Mouse (Mus musculus): ENCODE data around the gene Rgs9.
"Not testable (repeated sequence)": the region's sequence is repeated elsewhere in the genome, so short reads cannot be mapped to it uniquely, and the experiment has no call there.

Gene Rgs9

DNA sequence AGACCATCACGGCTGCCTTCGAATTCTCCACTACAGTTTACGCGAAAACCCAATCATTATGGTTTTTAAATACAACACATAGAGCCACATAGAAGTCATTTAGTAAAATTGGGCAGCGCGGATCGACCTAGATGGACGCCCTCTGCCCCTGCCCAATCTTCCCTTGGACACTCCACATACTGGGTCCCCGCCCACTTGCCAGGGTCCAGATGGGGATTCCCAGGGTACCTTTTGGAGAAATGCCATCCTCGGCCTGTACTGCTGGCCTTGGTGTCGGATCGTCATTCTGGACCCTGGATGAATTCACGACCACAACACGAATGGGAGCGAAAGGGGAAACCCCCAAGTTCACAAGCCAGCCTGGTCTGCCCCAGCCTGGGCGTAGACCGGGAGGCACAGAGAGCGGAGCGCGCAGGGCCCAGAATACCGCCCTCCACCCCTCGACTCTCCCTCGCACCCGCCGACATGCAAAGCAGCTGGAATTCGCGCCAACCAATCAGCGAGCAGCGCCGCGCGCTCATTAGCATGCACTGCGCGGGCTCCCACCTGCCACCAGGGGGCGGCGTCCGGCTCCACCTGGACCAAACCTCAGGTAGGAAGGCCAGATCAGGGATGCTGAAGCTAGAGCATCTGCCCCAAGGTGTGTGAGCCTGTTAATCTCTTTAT, at the start of gene Rgs9:
TSS of gene Rgs9 (minus strand) at position 420 of the 666 bp plus-strand sequence.
- peak; percentile 96 to 97 for DNase-seq

DNA sequence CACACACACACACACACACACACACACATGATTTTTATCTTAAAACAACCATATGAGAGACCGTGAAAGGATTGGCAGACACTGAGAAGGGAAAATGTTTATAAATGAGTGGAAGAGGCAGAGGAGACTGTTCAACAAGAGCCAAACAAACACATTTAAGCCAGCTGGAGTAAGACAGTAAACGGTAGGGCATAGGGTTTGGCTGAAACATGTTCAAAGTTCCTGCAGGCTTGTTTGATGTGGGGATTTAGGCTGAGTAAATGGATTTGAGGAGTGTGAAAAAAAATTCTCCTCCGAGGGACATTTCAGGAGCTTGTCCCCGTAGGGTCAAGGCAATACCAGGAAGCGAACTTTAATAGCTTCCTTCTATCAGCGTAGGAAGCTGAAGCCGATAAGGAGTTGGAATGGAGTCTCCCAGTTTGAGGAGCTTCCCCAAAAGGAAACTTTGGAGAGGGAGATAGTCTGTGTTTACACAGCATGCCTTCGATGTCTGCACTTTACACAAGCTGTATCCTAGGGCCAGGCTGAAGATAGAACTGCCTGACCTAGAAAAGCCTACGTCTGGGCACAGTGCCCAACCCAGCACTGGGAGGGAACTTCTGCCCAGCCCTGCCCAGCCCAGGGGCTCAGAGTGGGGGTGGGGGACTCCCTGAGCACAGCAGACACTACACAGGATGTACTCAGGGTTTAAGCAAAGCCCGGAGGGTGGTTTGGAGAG, 49.5 kb upstream of the Rgs9 start:
- DNase-seq, result peak; percentile 79 to 88

DNA sequence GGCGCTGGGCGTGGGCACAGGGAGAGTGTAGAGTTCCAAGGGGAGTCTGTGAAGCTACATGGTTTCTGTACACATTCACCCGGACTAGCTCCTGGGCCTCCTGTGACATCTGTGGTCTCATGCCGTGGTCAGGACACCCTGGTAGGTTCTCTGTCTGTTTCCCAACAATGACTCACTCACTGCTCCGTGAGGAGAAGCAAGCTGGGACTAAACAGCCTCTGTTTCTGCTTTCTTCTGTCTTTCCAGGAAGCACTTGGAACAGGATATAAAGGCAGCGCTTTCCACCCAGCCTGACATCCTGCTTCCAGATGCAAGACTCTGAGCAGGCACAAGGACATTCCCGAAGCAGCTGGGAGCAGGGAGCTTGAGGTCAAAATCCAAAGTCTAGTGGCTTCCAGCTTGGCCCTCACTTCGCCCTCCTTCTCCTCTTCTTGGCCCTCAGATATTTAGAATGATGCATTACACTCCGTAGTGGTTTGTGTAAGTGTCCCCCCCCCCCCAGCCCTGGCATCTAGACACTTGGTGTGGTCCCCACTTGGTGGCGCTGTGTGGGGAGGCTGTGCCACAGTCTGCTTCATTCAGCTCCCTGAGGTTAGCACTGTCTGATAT, 46.2 kb upstream of the Rgs9 start:
- peak; percentile 78 to 84 for DNase-seq

DNA sequence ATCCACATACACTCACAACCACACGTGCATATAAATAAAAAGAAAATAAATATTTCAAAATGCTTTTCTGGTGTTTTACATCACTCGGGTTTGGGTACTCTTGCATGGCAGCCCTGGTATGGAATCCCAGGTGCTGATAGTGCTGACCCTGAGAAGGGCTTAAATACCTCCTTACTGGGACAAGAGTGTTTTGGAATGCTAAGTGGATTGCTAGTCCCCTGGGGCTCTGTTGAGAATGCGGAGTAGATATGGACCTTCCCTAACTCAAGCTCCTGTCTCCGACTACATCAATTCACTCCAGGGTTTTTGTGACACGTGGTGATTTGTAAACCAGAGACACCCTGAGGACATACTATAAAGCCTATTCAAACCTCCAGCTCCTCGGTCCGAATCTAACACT, 45.6 kb upstream of the Rgs9 start:
- no peak for DNase-seq

DNA sequence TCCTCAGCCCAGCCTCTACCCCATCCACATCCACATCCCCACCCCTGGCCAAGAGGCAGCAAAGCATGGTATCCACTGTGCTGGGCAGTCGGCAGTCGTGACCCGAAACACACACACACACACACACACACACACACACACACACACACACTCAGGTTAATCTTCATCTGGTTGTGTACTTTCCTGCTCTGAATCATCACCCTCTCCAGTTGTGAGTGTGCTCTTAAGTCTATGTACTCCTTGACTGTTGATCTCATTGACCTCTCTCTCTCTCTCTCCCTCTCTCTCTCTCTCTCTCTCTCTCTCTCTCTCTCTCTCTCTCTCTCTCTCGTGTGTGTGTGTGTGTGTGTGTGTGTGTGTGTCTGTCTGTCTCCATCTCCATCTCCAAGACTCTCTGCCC, 44.7 kb upstream of the Rgs9 start:
- not testable (repeated sequence) for DNase-seq

DNA sequence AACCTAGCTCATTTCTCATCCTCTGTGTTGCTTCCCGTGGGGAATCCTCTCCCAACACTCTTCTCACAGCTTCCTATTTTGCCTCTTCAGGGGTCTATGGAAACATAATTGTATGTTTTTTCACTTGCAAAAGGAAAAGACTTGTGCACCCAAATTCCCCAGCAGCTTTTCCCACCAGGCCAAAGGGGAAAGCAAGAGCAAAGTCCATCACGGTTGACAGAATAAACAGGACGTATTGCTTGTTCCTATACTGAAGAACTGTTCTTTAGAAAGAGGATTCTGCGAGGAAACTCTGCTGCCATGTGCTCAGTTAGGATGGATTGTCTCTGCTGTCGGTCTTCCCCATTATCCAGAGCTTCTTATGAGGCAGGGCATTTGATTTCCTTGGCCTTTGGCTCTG, 42.6 kb upstream of the Rgs9 start:
- DNase-seq, result no peak

DNA sequence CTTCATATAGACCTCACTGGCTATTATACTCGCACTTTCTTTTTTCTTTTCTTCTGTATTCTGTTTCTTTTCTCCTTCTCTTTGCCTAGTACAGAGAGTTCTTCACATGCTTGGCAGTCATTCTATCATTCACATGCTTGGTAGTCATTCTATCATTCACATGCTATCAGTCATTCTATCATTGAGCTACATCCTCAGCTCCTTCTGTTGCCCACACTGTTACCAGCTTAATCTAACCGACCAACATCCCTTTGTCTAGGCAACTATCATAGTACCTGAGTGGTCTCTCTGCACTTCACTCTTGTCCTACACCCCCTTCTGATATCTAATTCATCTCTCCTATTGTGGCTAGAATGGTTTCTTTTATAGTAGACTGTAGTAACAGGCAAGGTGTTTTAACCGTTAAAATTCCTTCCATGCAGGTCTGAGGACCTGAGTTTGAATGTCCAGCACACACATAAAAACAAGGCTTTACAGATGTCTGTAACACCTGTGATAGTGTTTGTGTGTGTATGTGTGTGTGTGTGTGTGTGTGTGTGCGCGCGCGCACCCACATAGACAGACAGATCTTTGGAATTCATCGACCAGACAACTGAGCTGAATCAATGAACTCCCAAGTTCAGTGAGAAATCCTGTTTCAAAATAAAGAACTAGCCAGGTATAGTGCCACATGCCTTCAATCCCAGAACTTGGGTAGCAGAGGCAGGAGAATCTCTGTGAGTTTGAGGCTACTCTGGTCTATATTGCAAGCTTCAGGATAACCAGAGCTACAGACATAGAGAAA, 41.4 kb upstream of the Rgs9 start:
- DNase-seq, result no peak

DNA sequence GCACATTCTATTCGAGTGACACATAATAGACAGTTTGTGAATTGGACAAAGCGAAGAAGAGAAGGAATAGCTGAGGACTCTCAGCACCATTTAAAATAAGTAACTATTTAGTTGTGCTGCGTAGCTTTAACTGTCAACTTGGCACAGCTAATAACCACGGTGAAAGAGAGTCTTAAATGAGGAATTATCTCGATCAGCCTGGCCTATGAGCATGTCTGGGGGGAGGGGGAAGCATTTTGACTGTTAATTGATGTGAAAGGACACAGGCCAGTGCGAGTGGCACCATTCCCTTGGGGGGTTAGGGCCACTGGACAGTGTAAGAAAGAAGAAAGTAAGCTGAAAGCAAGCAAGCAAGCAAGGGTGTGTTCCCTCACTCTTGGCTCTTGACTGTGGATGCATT, 38.0 kb upstream of the Rgs9 start:
- no peak for DNase-seq

DNA sequence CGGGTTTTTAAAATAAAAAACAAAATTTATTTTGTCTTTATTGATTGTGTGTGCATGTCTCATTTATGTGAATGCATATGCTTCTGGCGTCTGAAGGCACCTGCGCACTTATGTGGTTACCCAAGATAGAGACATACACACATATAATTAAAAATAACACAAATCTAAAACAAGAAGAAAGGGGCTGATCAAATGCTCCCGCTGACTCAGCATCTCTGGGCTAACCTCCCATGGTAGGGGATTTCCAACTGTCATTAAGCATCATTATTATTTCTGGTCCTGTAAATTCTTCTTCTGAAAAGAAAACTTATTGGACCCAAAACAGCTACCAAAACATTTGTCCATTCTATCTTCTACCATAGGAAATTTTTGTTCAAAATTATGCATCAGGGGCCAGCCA, 36.8 kb upstream of the Rgs9 start:
- DNase-seq, result no peak

DNA sequence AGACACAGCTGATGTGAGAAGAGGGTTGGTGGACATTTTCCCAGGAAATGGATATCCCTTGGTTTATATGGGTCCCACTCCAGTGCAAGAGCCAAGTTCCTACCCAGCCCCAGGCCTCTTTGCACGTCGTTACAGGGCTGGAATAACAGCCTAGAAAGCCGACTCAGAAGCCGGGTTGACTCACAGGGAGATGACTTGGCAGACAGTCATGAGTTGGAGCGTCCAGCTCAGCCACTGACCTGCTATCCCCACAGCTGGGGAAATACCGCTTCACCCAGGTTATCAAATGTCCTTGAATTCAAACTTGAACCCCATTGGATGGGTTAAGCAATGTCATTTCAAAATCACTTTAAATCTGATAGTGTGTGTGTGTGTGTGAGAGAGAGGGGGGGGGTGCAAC, 34.8 kb upstream of the Rgs9 start:
- no peak for DNase-seq

DNA sequence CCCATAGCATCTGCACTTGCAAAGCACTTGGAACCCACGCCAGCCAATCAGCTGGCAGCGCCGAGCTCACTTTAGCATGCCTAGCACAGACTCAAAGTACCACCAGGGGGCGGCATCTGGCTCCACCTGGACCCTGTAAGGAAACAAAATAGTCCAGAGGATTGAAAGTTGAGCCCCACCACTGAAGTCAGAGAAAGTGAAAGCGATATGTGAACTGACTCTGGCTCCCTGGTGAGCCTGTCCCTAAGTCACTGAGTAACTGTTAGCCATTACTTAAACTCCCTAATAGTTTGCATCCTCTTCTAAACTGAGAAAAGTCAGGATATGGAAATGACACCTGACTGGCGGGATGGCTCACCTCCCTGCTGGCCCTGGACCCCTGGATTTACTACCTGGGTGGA, 33.5 kb upstream of the Rgs9 start:
- peak; percentile 98 for DNase-seq

DNA sequence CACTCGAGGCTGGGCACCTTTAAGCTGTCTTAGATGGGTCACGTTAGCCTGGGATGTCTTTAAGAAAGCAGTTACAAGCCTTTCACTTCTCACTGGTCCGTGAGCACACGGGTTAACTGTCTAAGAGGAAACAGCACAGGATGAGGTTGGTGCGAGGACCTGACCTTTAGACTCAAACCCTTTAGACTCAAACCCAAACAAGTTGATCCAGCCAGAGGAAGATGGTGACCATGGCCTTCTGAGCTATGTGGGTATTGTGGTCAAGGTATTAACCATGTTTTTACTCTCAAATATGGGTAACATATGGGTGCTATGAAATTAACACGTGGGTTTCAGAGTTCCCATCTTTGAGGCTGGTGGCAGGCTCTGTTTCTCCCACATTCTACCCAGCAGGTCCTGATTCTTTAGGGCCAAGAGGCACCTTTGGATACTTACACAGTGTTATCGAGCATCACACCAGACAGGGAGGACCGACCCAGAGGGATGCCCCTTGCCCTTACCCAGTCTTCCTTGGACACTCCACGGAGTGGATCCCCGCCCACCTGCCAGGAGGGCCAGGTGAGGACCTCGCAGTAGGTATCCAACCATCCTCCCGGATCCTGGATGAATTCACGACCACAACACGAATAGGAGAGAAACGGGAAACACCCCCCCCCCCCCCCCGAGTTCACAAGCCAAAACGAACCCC, 32.9 kb upstream of the Rgs9 start:
- no peak for DNase-seq

DNA sequence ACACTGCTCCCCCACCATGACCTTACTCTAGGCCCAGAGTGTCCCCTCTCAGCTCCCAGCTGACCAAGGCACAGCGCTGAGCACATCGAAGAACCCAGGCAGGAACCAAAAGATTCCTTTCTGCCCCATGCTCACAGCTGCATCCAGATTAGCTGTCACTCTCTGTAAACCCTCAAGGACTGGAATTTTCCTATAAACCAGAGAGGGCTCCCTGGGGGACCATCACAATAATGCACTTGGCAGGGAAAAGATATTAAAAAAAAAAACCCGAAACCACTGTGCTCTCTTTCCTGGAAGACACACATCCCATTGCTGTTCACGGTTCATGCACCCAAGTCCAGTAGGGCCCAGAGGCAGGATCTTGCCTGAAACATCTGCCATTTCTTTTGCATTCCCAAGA, 31.4 kb upstream of the Rgs9 start:
- no peak for DNase-seq

DNA sequence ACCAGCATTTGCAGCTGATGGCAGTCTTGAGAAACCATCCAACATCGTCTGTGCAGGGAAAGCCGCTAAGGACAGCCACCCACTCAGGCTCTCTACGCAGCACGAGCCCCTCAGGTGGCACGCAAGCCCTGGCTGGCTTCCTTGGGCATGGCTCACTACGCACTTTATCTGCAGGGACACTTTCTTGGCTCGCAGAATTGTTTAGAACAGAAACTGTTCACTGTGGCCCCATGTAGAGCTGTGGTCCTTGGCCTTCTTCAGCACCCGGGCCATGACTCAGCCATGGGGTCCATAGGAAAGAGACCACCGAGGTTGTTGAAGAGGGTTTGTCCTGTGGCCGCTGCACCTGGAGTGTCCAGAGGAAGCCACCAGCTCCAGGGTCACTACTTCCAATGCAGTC, 30.0 kb upstream of the Rgs9 start:
- DNase-seq, result no peak

DNA sequence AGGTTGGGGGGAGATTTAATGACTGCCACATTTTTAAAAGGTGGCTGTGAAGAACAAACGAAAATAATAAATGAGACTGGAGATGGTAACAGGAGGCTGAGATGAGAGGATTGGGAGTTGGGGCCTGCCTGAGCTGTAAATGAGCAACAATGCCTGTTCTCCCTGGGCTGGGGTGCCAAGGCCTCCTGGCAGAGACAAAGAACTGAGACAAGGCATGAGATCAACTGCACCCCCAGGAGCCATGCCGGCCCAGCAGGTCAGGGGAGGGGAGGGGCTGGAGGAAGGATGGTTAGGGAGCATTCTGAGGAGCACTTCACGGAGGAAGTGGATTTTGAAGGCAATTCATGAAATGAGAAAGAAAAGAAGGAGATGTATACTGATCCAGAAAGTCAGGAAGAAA, 29.5 kb upstream of the Rgs9 start:
- no peak for DNase-seq

DNA sequence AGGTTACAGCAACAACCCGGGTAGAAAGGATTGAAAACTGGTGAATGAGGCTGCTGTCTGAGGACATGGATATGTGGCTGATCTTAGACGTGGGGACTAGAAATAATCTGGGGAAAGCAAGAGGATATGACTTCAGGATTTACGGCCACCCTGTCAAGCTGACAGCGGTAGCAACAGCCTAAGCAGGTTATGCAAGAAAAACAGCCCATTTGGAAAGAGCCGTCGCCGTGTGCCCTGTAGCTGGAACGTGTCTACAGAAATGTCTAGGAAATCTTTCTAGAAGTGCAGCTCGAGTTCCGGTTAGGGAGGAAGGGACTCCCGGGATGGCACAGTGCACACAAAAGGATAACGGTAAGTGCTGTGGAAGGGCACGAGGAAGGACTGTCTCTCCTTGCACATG, 28.3 kb upstream of the Rgs9 start:
- DNase-seq, result no peak

DNA sequence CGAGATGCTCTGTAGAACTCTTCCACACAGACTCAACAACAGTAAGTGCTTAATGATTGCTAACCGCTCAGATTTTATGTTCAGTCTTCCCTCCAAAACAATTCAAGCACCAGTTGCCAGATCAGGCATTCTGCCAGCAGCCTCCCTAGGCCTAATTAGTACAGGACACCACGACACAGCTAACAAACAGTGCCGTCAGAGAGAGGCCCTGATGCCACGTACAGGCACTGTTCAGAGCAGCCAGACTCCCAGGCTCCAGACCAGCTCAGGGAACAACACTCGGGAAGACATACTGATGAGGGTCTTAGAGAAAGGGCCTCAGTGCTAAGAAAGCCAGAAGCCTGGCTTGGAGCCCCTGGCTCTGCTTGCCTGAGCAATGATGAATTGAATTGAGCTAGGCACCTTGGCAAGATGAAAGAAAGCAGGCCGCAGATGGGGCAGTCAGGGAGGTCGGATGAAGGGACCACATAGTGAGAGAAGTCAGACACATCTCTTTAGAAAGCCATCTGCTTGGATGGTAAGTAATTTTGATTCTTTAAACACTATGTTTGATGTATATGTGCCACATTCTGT, 22.5 kb upstream of the Rgs9 start:
- peak in 1 of 2 experiments; percentile 41 for DNase-seq

DNA sequence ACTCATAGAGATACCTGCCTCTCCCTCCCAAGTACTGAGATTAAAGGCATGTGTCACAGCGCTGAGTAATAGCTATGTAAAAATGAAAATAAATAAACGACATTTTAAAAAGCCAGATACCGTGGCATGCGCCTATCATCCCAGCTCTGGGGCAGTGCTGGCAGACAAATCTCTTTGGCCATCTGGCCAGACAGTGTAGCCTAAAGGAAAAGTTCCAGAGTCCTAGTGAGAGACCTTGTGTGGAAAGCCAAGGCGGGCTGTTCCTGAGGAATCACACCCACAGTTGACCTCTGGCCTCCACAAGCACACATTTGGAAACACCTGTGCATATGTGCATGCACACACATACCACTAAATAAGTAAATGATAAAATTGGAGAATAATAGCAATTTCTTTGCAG, 22.0 kb upstream of the Rgs9 start:
- no peak for DNase-seq

DNA sequence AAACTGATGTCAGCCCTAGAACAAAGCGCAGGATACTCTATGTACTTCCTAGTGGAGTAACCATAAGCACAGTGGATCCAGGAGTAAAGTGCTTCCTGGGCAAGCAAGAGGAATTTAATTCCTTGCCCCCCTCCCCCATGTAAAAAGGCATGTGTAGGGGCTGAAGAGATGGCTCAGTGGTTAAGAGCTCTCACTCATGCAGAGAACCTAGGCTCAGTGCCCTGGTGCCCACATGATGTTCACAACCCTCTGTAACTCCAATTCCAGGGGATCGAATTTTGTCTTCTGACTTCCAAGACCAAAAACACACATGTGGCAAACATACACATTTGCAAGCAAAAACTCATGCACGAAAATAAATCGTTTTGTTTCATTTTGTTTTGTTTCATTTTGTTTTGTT, 21.5 kb upstream of the Rgs9 start:
- no peak for DNase-seq

DNA sequence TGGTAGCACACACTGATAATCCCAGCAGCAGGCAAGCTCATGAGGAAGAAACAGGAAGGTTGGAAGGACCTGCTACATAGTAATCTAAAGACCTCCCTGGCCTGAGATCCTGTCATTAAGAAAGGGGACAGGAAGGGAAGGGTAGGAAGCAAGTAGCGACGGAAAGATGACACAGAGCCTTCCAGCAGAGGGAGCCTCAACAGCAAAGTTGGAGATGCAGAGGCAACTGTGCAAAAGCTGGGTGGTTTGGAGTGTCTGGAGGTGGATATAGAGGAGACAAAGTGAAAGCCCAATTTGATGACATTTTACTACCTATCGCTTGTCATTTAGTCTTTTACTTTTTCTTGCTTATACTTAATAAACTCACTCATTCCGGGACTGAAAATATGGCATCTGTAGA, 19.0 kb upstream of the Rgs9 start:
- DNase-seq, result peak; percentile 63 to 73

DNA sequence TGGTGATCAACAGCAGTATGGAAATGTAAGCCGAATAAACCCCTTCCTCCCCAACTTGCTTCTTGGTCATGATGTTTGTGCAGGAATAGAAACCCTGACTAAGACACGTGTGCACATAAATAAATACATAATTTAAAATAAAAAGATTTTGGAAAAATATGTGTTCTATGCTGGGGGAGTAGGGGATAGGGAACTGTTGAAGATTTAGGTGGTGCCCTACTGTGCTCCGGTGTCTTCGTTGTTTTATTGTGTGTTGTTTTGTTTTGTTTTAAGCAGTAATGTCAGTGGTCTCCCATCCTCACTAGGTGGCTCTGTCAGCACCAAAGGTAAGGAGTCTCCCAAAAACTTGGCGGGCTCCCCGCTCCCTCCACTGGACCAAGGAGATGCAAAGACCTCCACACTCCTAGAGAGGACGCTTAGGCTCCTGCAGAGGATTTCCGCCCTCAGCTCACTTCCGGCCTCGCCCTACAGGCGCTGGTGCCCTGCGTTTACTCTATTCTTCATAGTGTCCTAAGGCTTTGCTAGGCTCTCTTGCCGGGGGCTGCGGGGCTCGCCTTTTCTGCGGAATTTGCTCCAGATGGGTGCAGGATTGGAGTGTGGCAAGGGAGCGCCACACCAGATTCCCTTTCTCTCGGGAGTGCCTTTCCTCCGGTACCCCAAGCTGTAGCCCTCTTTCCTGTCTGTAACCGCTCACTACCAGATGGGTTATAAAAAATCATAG, 14.1 kb upstream of the Rgs9 start:
- peak; percentile 82 to 86 for DNase-seq

DNA sequence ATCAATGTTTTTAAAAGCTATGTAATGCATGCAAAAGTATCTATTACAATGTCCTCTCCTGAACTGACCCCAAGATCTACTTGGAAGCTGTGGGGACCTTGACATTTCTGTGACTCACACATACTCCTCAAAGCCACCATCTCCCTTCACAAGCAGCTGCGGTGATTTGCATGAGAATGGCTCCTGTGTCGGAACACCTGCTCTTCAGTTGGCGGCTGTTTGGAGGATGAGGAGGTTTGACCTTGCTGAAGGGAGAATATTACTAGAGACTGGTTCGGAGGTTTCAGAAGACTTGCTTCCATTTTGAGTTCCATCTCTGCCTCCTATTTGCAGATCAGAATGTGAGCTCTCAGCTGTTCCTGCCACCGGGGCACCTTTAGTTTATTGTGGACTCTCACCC, 7.8 kb upstream of the Rgs9 start:
- no peak for DNase-seq
